8 mouse cellular contexts compared by ENCODE assay signal in genomic region chr6:86683872-86684654, GRCm38 (mm10). TPM values are rescaled to one million over a fixed set of nuclear protein-coding genes. Genes with fewer than 3 reads are reported as not detected.
DNase-seq lines count a peak whose midpoint lies in the region; ATAC-seq lines count a peak whose summit lies in the region.

Gene Snrnp27 (minus strand): TSS chr6:86684522.

- WGBS in hindbrain, embryonic 16.5 days = 2% methylated on average over 35 of the region's 36 CpGs
- WGBS in macrophage (ENCODE audit: missing documents) = 4% methylated on average over 36 of the region's 36 CpGs

- H3K27ac ChIP-seq in hindbrain, embryonic 16.5 days (ENCODE audit: low read depth, low read length) = peak within 1 kb of the TSS; percentile 63; the same call in 1 of the 2 replicates
- H3K27ac ChIP-seq in macrophage = peak within 1 kb of the TSS; percentile 58

- peaks cover 8% of the 10 kb centered on the region; the same call in 1 of the 2 replicates for H3K4me1 ChIP-seq in hindbrain, embryonic 16.5 days (ENCODE audit: control insufficient read depth, insufficient read depth, low read depth, low read length)

- H3K79me2 ChIP-seq in macrophage (ENCODE audit: inconsistent target) = peaks cover 22% of the 10 kb centered on the region

- H3K9ac ChIP-seq in hindbrain, embryonic 16.5 days (ENCODE audit: low read depth, low read length) = peak within 1 kb of the TSS; percentile 82

- peak within 1 kb of the TSS; percentile 72 for H3K4me3 ChIP-seq in hindbrain, embryonic 16.5 days (ENCODE audit: low read length)
- peak within 1 kb of the TSS; percentile 99 for H3K4me3 ChIP-seq in macrophage (ENCODE audit: inconsistent target)

- ATAC-seq in hindbrain, embryonic 16.5 days = peak; percentile 93

- no peaks in the 10 kb centered on the region for H3K27me3 ChIP-seq in hindbrain, embryonic 16.5 days (replicated peaks; ENCODE audit: control insufficient read depth, insufficient read depth, low read length)

- H3K36me3 ChIP-seq in hindbrain, embryonic 16.5 days (ENCODE audit: control insufficient read depth, insufficient read depth, low read length) = peaks cover 23% of the 10 kb centered on the region; the same call in 1 of the 2 replicates
- H3K36me3 ChIP-seq in macrophage (ENCODE audit: inconsistent target) = peaks cover 34% of the 10 kb centered on the region

- peak; percentile 85 for DNase-seq in WW6 (ENCODE audit: low read depth, low spot score)
- DNase-seq in cerebellum, postnatal 4 days (ENCODE audit: low spot score in 2 of 2) = peak; percentile 83 to 92
- peak; percentile 93 for DNase-seq in gastrocnemius, adult 18-20 months (ENCODE audit: low spot score)
- peak; percentile 87 to 93 for DNase-seq in left cerebral cortex, adult 18-20 months (ENCODE audit: low spot score in 2 of 2)
- DNase-seq in right cerebral cortex, adult 18-20 months = peak; percentile 90
- DNase-seq in urinary bladder, postnatal 10 days (ENCODE audit: low spot score) = peak; percentile 66

- H3K9me3 ChIP-seq in hindbrain, embryonic 16.5 days (ENCODE audit: control insufficient read depth, low read length) = no peaks in the 10 kb centered on the region

- peak within 1 kb of the TSS; percentile 57 for H3K4me2 ChIP-seq in hindbrain, embryonic 16.5 days (ENCODE audit: low read length)

RNA-seq across cellular contexts. Expression of gene Snrnp27, which starts in this region (rescaled TPM):
- total RNA-seq in gastrocnemius, adult 18-20 months (2021) = 10 to 100 TPM; 77.6 to 78.6 TPM
- 81.3 and 81.5 TPM in 2 replicates for polyA plus RNA-seq in hindbrain, embryonic 16.5 days (2015; fragmentation: Nextera tagmentation; extraction: Ambion mirVana)
- 10 to 100 TPM; 56.8 to 62.2 TPM for total RNA-seq in left cerebral cortex, adult 18-20 months (2021)
- 10 to 100 TPM; 31.3 to 90.8 (median 51.6) TPM for total RNA-seq in macrophage (2018; cell fraction: chromatin; rRNA removed)
- total RNA-seq in macrophage (2018; cell fraction: cytosol; rRNA removed) = 100 to 1,000 TPM in 1 of 26 experiments, 10 to 100 TPM in 25; 58.5 to 100 (median 76.7) TPM
- 10 to 100 TPM; 22.2 to 63.1 (median 37.4) TPM for total RNA-seq in macrophage (2018; cell fraction: nucleus; rRNA removed)
- polyA plus RNA-seq in macrophage (2018) = 70.4 to 87.8 TPM (median 86.6 TPM) in 3 replicates

Comparison
In these comparisons a context has a peak if more than half of its experiments do, and no peak if none do; other contexts are left out.
1. Peak in every context shown above with its lines: DNase-seq, ATAC-seq, H3K4me3 ChIP-seq and H3K27ac ChIP-seq.